Mouse (Mus musculus) embryonic facial prominence, embryonic 11.5 days (tissue): ENCODE measurements at regions not wholly inside any gene's neighbourhood (a gene's known extent, or its start where the extent isn't known, plus 50 kb on each side); places are given as distances from the start of the nearest gene placed in this dataset.

Experiments used
- ATAC-seq: fragments of 200-750 bp; cut with Nextera tagmentation; replicated peaks from 2 replicates; pipeline ENCODE4 v1.8.0; 2017; ENCODE audit warnings: low read depth; ENCODE audit not compliant: insufficient number of reproducible peaks, low FRiP score, low TSS enrichment
- DNase-seq: peaks from one replicate; pipeline ENCODE4 v3.0.0-alpha.2; 2015; ENCODE audit warnings: low spot score
- H3K27ac ChIP-seq: fragments of 300-500 bp; sonication (generic); replicated peaks from 2 replicates; pipeline ENCODE4 v1.5.1; 2014; ENCODE audit warnings: mild to moderate bottlenecking, low read depth, low read length, control low read depth
- H3K27me3 ChIP-seq: fragments of 300-500 bp; sonication (generic); 2 replicates; pipeline ENCODE4 v1.6.1; 2014; ENCODE audit warnings: mild to moderate bottlenecking, low read length, moderate library complexity, mixed read lengths; ENCODE audit not compliant: control insufficient read depth, insufficient read depth
- H3K36me3 ChIP-seq: fragments of 300-500 bp; sonication (generic); replicated peaks from 2 replicates; pipeline ENCODE4 v1.6.1; 2014; ENCODE audit warnings: low read depth, mild to moderate bottlenecking, low read length, moderate library complexity, mixed read lengths; ENCODE audit not compliant: control insufficient read depth, insufficient read depth
- H3K4me1 ChIP-seq: fragments of 300-500 bp; sonication (generic); 2 replicates; pipeline ENCODE4 v1.6.1; 2014; ENCODE audit warnings: low read length, mixed read lengths; ENCODE audit not compliant: control insufficient read depth, insufficient read depth
- H3K4me2 ChIP-seq: fragments of 300-500 bp; sonication (generic); 2 replicates; pipeline ENCODE4 v1.6.1; 2014; ENCODE audit warnings: low read depth, mild to moderate bottlenecking, control low read depth, low read length, moderate library complexity
- H3K4me3 ChIP-seq: fragments of 300-500 bp; sonication (generic); 2 replicates; pipeline ENCODE4 v1.5.1; 2014; ENCODE audit warnings: low read depth, low read length, control low read depth
- H3K9ac ChIP-seq: fragments of 300-500 bp; sonication (generic); replicated peaks from 2 replicates; pipeline ENCODE4 v1.6.1; 2014; ENCODE audit warnings: mild to moderate bottlenecking, control low read depth, low read length
- H3K9me3 ChIP-seq: fragments of 300-500 bp; sonication (generic); replicated peaks from 2 replicates; pipeline ENCODE4 v1.6.1; 2016; ENCODE audit warnings: mild to moderate bottlenecking, low read length, inconsistent platforms, mixed read lengths; ENCODE audit not compliant: control insufficient read depth
- WGBS: fragments of 180-500 bp; shearing (Covaris S2); extraction: QIAGEN DNeasy Blood & Tissue Kit; methylation state at CpG from one replicate; pipeline ENCODE4 v1.1.7; 2014; 5-methylcytosine and 5-hydroxymethylcytosine counted together

GRCm38 (mm10) chr3:133968176-133968575 is 268.1 kb upstream of the Cxxc4 start:
- Histone ChIP-seq H3K4me2 (no peak overlapping the region), H3K27me3 (no peaks in the 10 kb centered on the region), H3K9me3 (no peaks in the 10 kb centered on the region), H3K4me3 (no peak overlapping the region), H3K9ac (no peak overlapping the region), H3K27ac (no peak overlapping the region), H3K4me1 (no peaks in the 10 kb centered on the region), H3K36me3 (no peaks in the 10 kb centered on the region)
- WGBS: 77% methylated on average over 6 of the region's 6 CpGs
- ATAC-seq (no peak), DNase-seq (no peak)

DNA sequence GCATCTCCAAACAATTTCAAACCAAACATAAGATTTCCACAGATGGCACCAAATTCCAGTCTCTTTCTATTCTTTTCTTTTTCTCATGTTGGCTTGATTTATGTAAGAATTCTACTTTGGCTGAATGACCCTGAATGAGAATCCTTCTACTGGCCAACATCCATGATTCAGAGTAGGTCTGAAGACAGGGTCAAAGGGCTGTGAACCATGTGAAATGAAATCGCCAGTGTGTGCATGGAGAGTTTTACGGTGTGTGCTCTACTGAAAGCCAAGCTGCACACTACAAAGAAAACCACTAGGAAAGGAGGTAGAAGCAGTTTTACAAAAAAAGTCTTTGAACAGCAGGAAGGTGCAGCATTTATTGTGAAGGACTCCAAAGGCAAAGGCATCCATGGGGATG is 263.5 kb upstream of the Cxxc4 start:
- ATAC-seq (no peak), DNase-seq (no peak)

DNA sequence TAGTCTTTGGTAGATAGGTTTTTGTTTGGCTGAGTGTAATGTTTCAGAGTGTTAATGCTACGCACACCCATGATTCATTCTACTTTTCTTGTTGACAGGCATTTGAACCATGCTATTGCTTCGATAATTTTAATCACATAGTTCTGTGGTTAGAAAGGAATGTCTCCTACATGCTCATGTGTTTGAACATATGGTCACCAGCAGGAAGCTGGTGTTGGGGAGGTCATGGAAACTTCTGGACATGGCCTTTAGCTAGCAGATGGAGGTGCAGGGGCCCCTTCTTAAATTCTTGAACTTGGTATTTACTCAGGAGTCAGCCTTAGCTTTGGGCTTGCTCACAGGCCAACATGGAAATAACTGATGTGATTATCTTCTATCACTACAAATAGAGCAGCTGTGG is 248.6 kb upstream of the Cxxc4 start:
- 75% methylated on average over 2 of the region's 2 CpGs for WGBS
- ATAC-seq: no peak

More for the DNA sequence above, 263.5 kb upstream of the Cxxc4 start:
- no peaks in the 10 kb centered on the region for H3K4me1 ChIP-seq
- H3K9me3 ChIP-seq: no peaks in the 10 kb centered on the region
- no peaks in the 10 kb centered on the region for H3K27me3 ChIP-seq
- H3K4me2 ChIP-seq: no peak overlapping the region
- H3K4me3 ChIP-seq: no peak overlapping the region
- WGBS: 65% methylated on average over 2 of the region's 2 CpGs
- H3K36me3 ChIP-seq: no peaks in the 10 kb centered on the region
- no peak overlapping the region for H3K27ac ChIP-seq
- no peak overlapping the region for H3K9ac ChIP-seq

DNA sequence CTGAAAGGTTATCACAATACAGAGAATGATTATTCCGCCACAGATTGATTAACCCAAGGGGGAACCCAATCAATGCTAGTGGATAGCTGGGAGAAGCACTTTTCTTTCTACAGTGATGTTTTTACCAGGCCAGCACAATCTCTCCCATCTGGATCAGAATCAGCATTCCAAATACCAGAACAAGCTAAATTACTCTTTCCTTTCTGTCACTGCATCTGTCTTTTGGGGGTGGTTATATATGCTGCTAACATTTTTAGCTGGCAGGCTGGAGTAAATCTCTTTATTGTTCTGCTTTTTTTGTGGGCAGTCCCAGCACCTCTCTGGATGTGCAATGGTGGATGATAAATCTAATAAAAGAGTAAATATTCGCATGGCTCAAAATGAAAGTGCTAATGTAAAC is 242.3 kb upstream of the Cxxc4 start:
- Histone ChIP-seq H3K4me3 (no peak overlapping the region), H3K36me3 (no peaks in the 10 kb centered on the region), H3K9ac (no peak overlapping the region), H3K4me2 (no peak overlapping the region), H3K4me1 (no peaks in the 10 kb centered on the region), H3K27me3 (no peaks in the 10 kb centered on the region), H3K27ac (no peak overlapping the region), H3K9me3 (no peaks in the 10 kb centered on the region)
- WGBS: 85% methylated on average over 2 of the region's 2 CpGs
- DNase-seq (no peak), ATAC-seq (no peak)

More for the DNA sequence above, 248.6 kb upstream of the Cxxc4 start:
- Histone ChIP-seq H3K4me3 (no peak overlapping the region), H3K36me3 (no peaks in the 10 kb centered on the region), H3K4me2 (no peak overlapping the region), H3K27ac (no peak overlapping the region), H3K9me3 (no peaks in the 10 kb centered on the region), H3K9ac (no peak overlapping the region), H3K27me3 (no peaks in the 10 kb centered on the region), H3K4me1 (no peaks in the 10 kb centered on the region)
- DNase-seq: no peak

DNA sequence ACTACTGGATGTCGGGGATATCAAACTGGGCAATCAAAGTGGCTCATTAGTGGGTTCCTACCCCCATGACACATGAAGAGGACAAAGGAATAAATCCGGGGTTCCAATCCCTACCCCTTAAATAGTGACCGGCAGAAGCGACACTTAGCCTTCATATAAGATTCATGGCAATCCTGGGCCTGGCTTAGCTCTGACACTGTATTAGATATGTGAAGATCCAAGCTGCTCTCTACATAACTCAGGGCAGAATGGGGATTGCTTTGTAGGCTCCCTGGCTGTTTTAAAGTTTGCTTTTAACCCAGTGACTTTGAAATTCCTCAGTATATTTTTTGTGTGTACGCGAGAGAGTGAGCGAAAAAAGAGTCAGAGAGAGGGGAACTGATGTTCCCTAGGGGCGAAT is 236.3 kb upstream of the Cxxc4 start:
- no peak overlapping the region for H3K4me2 ChIP-seq
- 89% methylated on average over 8 of the region's 8 CpGs for WGBS
- H3K9ac ChIP-seq: no peak overlapping the region
- no peak overlapping the region for H3K27ac ChIP-seq
- ATAC-seq: no peak
- H3K4me3 ChIP-seq: no peak overlapping the region
- H3K36me3 ChIP-seq: no peaks in the 10 kb centered on the region
- H3K27me3 ChIP-seq: no peaks in the 10 kb centered on the region
- H3K4me1 ChIP-seq: no peaks in the 10 kb centered on the region
- DNase-seq: no peak
- no peaks in the 10 kb centered on the region for H3K9me3 ChIP-seq

DNA sequence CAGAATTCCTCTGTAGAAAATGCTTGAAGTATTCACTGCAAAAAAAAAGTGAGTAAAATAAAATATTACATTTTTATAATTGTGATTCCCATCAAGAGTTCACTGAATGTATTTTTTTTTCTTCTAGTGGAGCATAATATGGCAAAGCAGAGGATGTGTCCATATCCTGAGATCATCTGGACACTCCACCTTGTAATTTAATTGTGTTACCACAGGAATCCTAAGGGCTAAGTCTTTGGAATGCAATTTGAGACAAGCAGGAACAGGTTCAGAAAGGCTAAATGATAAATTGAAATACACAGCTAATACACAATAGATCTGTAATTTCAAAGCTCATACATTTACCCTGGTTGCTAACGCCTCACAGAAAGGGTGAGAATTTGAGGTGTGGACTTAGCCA is 235.7 kb upstream of the Cxxc4 start:
- Histone ChIP-seq H3K9me3 (no peaks in the 10 kb centered on the region), H3K27me3 (no peaks in the 10 kb centered on the region), H3K4me1 (no peaks in the 10 kb centered on the region), H3K36me3 (no peaks in the 10 kb centered on the region), H3K9ac (no peak overlapping the region), H3K4me3 (no peak overlapping the region), H3K27ac (no peak overlapping the region), H3K4me2 (no peak overlapping the region)
- WGBS: 84% methylated on average over 1 of the region's 1 CpGs
- DNase-seq: no peak
- no peak for ATAC-seq

- ATAC-seq (no peak), DNase-seq (peak; percentile 42)
- Histone ChIP-seq H3K4me1 (no peaks in the 10 kb centered on the region), H3K9ac (no peak overlapping the region), H3K27me3 (no peaks in the 10 kb centered on the region), H3K4me3 (no peak overlapping the region), H3K4me2 (no peak overlapping the region), H3K27ac (no peak overlapping the region), H3K36me3 (no peaks in the 10 kb centered on the region), H3K9me3 (no peaks in the 10 kb centered on the region)
- WGBS: 35% methylated on average over 2 of the region's 2 CpGs
These were observed 221.5 kb upstream of the Cxxc4 start for GRCm38 (mm10) chr3:134014805-134015204.

GRCm38 (mm10) chr3:134015412-134015811 is 220.9 kb upstream of the Cxxc4 start:
- DNase-seq: no peak
- ATAC-seq: no peak
- 80% methylated on average over 3 of the region's 3 CpGs for WGBS
- H3K27me3 ChIP-seq: no peaks in the 10 kb centered on the region
- H3K4me1 ChIP-seq: no peaks in the 10 kb centered on the region
- no peaks in the 10 kb centered on the region for H3K36me3 ChIP-seq
- H3K9ac ChIP-seq: no peak overlapping the region
- H3K9me3 ChIP-seq: no peaks in the 10 kb centered on the region
- H3K4me3 ChIP-seq: no peak overlapping the region
- no peak overlapping the region for H3K4me2 ChIP-seq
- H3K27ac ChIP-seq: no peak overlapping the region
